Mouse (Mus musculus): ENCODE data around the gene Ahcyl1. TPM values are rescaled to one million over a fixed set of nuclear protein-coding genes. Genes with fewer than 3 reads are reported as not detected.

Ahcyl1 gene
- polyA plus RNA-seq, 1 experiment: 53.1 TPM

DNA sequence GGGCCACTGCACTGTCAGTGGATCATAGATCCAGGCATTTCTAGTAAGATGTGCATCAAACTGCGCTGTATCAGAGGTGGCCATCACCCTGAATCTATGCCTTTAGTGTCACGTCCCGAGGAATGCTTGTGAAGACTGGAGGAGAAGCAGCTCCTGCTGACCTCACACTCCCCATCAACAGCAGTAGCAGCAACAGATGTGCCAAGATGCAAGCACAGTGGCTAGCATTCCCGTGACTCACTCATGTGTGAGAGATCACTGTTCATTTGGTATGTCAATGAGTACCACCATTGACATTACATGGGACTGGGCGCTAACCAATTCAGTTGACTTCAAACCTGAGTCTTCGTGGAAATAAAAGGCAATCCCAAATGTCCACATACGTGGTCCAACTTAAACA lies 68.7 kb downstream of the Ahcyl1 start:
- WGBS: 96% methylated on average over 7 of the region's 7 CpGs
- DNase-seq: no peak
- peaks cover 4% of the 10 kb centered on the region; the same call in 1 of the 2 replicates for H3K4me1 ChIP-seq (ENCODE audit: control insufficient read depth, insufficient read depth, low read length)

DNA sequence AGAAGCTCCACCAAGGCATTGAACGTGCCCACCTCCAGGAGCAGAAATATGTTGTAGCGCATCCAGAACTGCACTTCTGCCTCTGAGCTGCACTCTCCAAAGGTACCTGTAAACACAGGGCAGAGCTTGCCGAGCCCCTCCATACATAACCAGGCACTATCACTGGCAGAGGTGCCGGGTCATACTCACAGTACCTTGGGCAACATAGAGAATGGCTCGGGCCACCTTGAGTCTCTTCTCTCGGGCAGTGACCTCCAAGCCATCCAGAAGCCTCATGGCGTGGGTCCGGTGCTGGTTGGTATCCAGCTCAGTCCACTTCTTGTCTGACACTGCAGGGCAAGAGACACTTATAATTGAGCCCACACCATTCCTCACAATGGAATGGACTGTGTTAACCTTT lies 69.6 kb downstream of the Ahcyl1 start:
- no peak for TF ChIP-seq CTCF (IDR thresholded peaks at IDR 0.05; ENCODE audit: insufficient read depth, low read length)
- no peak for TF ChIP-seq POLR2A (IDR thresholded peaks at IDR 0.05; ENCODE audit: borderline replicate concordance, extremely low read depth, low read depth, low read length)
- no peak overlapping the region for H3K4me3 ChIP-seq (replicated peaks; ENCODE audit: extremely low read depth, low read depth, low read length)
- 96% methylated on average over 8 of the region's 8 CpGs for WGBS
- peaks cover 4% of the 10 kb centered on the region; the same call in 1 of the 2 replicates for H3K4me1 ChIP-seq (ENCODE audit: control insufficient read depth, insufficient read depth, low read length)
- no peak for DNase-seq

More for the DNA sequence above, 68.7 kb downstream of the Ahcyl1 start:
- TF ChIP-seq CTCF (IDR thresholded peaks at IDR 0.05; ENCODE audit: insufficient read depth, low read length) (no peak), POLR2A (IDR thresholded peaks at IDR 0.05; ENCODE audit: borderline replicate concordance, extremely low read depth, low read depth, low read length) (no peak)
- H3K4me3 ChIP-seq (replicated peaks; ENCODE audit: extremely low read depth, low read depth, low read length): no peak overlapping the region

DNA sequence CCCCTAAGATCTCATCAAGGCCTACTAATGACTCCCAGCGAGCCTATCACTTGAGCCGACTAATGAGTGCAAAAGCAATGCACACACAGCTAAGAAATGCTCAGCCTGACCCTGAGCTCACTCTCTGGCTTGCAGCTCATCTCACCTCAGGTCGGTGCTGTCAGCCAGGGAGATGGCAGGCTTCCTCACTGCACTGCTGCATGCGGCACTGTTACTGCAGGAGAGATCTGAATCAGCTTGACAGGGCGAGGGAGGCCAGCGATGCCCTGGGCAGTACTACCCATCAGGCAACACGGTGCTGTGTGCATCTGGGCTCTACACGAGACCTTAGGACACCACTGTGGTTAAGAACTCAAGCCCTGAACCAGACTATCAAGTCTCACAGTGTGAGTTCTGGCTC lies 70.8 kb downstream of the Ahcyl1 start:
- no peak overlapping the region for H3K4me3 ChIP-seq (replicated peaks; ENCODE audit: extremely low read depth, low read depth, low read length)
- no peak for TF ChIP-seq POLR2A (IDR thresholded peaks at IDR 0.05; ENCODE audit: borderline replicate concordance, extremely low read depth, low read depth, low read length)
- TF ChIP-seq CTCF (IDR thresholded peaks at IDR 0.05; ENCODE audit: insufficient read depth, low read length): no peak
- DNase-seq: no peak
- WGBS: 95% methylated on average over 8 of the region's 8 CpGs
- H3K4me1 ChIP-seq (ENCODE audit: control insufficient read depth, insufficient read depth, low read length): peaks cover 1% of the 10 kb centered on the region; the same call in 1 of the 2 replicates

- H3K4me1 ChIP-seq (ENCODE audit: control insufficient read depth, insufficient read depth, low read length): no peaks in the 10 kb centered on the region
- no peak for DNase-seq
- H3K4me3 ChIP-seq (replicated peaks; ENCODE audit: extremely low read depth, low read depth, low read length): no peak overlapping the region
- no peak for TF ChIP-seq POLR2A (IDR thresholded peaks at IDR 0.05; ENCODE audit: borderline replicate concordance, extremely low read depth, low read depth, low read length)
- TF ChIP-seq CTCF (IDR thresholded peaks at IDR 0.05; ENCODE audit: insufficient read depth, low read length): no peak
- 97% methylated on average over 8 of the region's 8 CpGs for WGBS
These were observed 71.9 kb downstream of the Ahcyl1 start for GRCm38 (mm10) chr3:107624424-107624823.

GRCm38 (mm10) chr3:107622537-107622936 lies 73.8 kb downstream of the Ahcyl1 start:
- Histone ChIP-seq H3K4me1 (ENCODE audit: control insufficient read depth, insufficient read depth, low read length) (no peaks in the 10 kb centered on the region), H3K4me3 (replicated peaks; ENCODE audit: extremely low read depth, low read depth, low read length) (no peak overlapping the region)
- WGBS: 94% methylated on average over 7 of the region's 7 CpGs
- DNase-seq: no peak
- TF ChIP-seq POLR2A (IDR thresholded peaks at IDR 0.05; ENCODE audit: borderline replicate concordance, extremely low read depth, low read depth, low read length) (no peak), CTCF (IDR thresholded peaks at IDR 0.05; ENCODE audit: insufficient read depth, low read length) (no peak)

- TF ChIP-seq CTCF (IDR thresholded peaks at IDR 0.05; ENCODE audit: insufficient read depth, low read length): no peak
- TF ChIP-seq POLR2A (IDR thresholded peaks at IDR 0.05; ENCODE audit: borderline replicate concordance, extremely low read depth, low read depth, low read length): no peak
- no peak for DNase-seq
- no peaks in the 10 kb centered on the region for H3K4me1 ChIP-seq (ENCODE audit: control insufficient read depth, insufficient read depth, low read length)
- H3K4me3 ChIP-seq (replicated peaks; ENCODE audit: extremely low read depth, low read depth, low read length): no peak overlapping the region
- 91% methylated on average over 21 of the region's 21 CpGs for WGBS
These were observed 74.9 kb downstream of the Ahcyl1 start for GRCm38 (mm10) chr3:107621286-107622075.

- TF ChIP-seq POLR2A (IDR thresholded peaks at IDR 0.05; ENCODE audit: borderline replicate concordance, extremely low read depth, low read depth, low read length) (no peak), CTCF (IDR thresholded peaks at IDR 0.05; ENCODE audit: insufficient read depth, low read length) (no peak)
- DNase-seq: no peak
- Histone ChIP-seq H3K4me3 (replicated peaks; ENCODE audit: extremely low read depth, low read depth, low read length) (no peak overlapping the region), H3K4me1 (ENCODE audit: control insufficient read depth, insufficient read depth, low read length) (no peaks in the 10 kb centered on the region)
- 83% methylated on average over 6 of the region's 6 CpGs for WGBS
These were observed 76.4 kb downstream of the Ahcyl1 start for GRCm38 (mm10) chr3:107619911-107620310.

- Histone ChIP-seq H3K4me1 (ENCODE audit: control insufficient read depth, insufficient read depth, low read length) (no peaks in the 10 kb centered on the region), H3K4me3 (replicated peaks; ENCODE audit: extremely low read depth, low read depth, low read length) (no peak overlapping the region)
- no peak for TF ChIP-seq POLR2A (IDR thresholded peaks at IDR 0.05; ENCODE audit: borderline replicate concordance, extremely low read depth, low read depth, low read length)
- TF ChIP-seq CTCF (IDR thresholded peaks at IDR 0.05; ENCODE audit: insufficient read depth, low read length): no peak
- no peak for DNase-seq
- WGBS: 91% methylated on average over 3 of the region's 3 CpGs
These were observed 78.6 kb downstream of the Ahcyl1 start for GRCm38 (mm10) chr3:107617800-107618199.

Other genes starting within 250 kb of the Ahcyl1 start
- gene Kcnc4, start 237.0 kb downstream of the Ahcyl1 start, polyA plus RNA-seq (2012; rRNA removed): 0.50 and 1.1 TPM in 2 replicates
- 0.72 and 1.5 TPM in 2 replicates for gene Slc6a17, start 178.5 kb downstream of the Ahcyl1 start, polyA plus RNA-seq (2012; rRNA removed)
- gene Ubl4b, start 141.5 kb downstream of the Ahcyl1 start, polyA plus RNA-seq (2012; rRNA removed): not detected in 2 replicates
- not detected in 2 replicates for gene Alx3, start 101.5 kb downstream of the Ahcyl1 start, polyA plus RNA-seq (2012; rRNA removed)
- not detected in 2 replicates for gene Gm10961, start 65.2 kb downstream of the Ahcyl1 start, polyA plus RNA-seq (2012; rRNA removed)
- gene Strip1, start 64.9 kb downstream of the Ahcyl1 start, polyA plus RNA-seq (2012; rRNA removed): 35.3 and 43.6 TPM in 2 replicates
- 27.8 and 32.5 TPM in 2 replicates for gene Csf1, start 63.9 kb upstream of the Ahcyl1 start, polyA plus RNA-seq (2012; rRNA removed)
- gene Eps8l3, start 180.7 kb upstream of the Ahcyl1 start, polyA plus RNA-seq (2012; rRNA removed): 0.61 TPM in 1 of 2 replicates, not detected in the other
- 8.4 and 15.3 TPM in 2 replicates for gene Gstm5, start 199.3 kb upstream of the Ahcyl1 start, polyA plus RNA-seq (2012; rRNA removed)
- gene Gstm7, start 235.3 kb upstream of the Ahcyl1 start, polyA plus RNA-seq (2012; rRNA removed): 5.7 and 12.6 TPM in 2 replicates
- gene Gstm6, start 247.2 kb upstream of the Ahcyl1 start, polyA plus RNA-seq (2012; rRNA removed): 3.5 and 6.9 TPM in 2 replicates